Mouse (Mus musculus) CH12.LX (cell line): ENCODE results near the gene Gzmm. TPM values are rescaled to one million over a fixed set of nuclear protein-coding genes. Genes with fewer than 3 reads are reported as not detected.

Source experiments
- DNase-seq: peaks from one replicate; pipeline ENCODE4 v3.0.0-alpha.2; 2013; ENCODE audit errors: extremely low read depth
- H3K27ac ChIP-seq: 2 replicates; pipeline ENCODE4 v1.5.1; 2012; ENCODE audit warnings: low read depth, mild to moderate bottlenecking, control low read depth, moderate library complexity; ENCODE audit not compliant: insufficient read depth
- H3K27me3 ChIP-seq: replicated peaks from 2 replicates; pipeline ENCODE3; 2012; ENCODE audit warnings: inconsistent platforms
- H3K36me3 ChIP-seq, 2 experiments: replicated peaks in 1 of 2; 2 replicates each; pipeline versions ENCODE3 to v1.6.1; 2012; ENCODE audit warnings: inconsistent platforms in 1 of 2, low read length in 1 of 2, mild to moderate bottlenecking in 1 of 2, mixed read lengths in 1 of 2, moderate library complexity in 1 of 2; ENCODE audit not compliant: control insufficient read depth in 1 of 2, insufficient read depth in 1 of 2
- H3K4me1 ChIP-seq, 2 experiments: 2 replicates each; pipeline ENCODE4 v1.6.1; 2012; ENCODE audit warnings: inconsistent platforms in 1 of 2, moderate library complexity in 1 of 2; ENCODE audit not compliant: insufficient read depth in 2 of 2, control insufficient read depth in 1 of 2
- H3K4me2 ChIP-seq: 2 replicates; pipeline ENCODE4 v1.6.1; 2012; ENCODE audit warnings: low read depth, mild to moderate bottlenecking, control low read depth; ENCODE audit not compliant: poor library complexity, insufficient read depth, severe bottlenecking
- H3K4me3 ChIP-seq, 3 experiments: fragments of 150-350 bp in 1 of 3; sonication (generic) in 1 of 3; replicated peaks in 1 of 3; 2 replicates each; pipeline versions ENCODE3 to v1.5.1; 2011 to 2012; ENCODE audit warnings: low read depth in 2 of 3, low read length in 2 of 3, mild to moderate bottlenecking in 2 of 3, moderate library complexity in 2 of 3, control low read depth in 1 of 3, improper control_type of control experiment in 1 of 3, inconsistent platforms in 1 of 3, mixed read lengths in 1 of 3; ENCODE audit not compliant: poor library complexity in 1 of 3
- H3K79me2 ChIP-seq: replicated peaks from 2 replicates; pipeline ENCODE4 v1.6.1; 2012; ENCODE audit warnings: mild to moderate bottlenecking, moderate library complexity; ENCODE audit not compliant: control insufficient read depth, poor library complexity, insufficient read depth, severe bottlenecking; ENCODE audit errors: extremely low read depth
- H3K9ac ChIP-seq: 2 replicates; pipeline ENCODE4 v1.6.1; 2012; ENCODE audit warnings: low read depth, mild to moderate bottlenecking, control low read depth, moderate library complexity; ENCODE audit not compliant: insufficient read depth
- H3K9me3 ChIP-seq: replicated peaks from 2 replicates; pipeline ENCODE3; 2012; ENCODE audit warnings: low read length, inconsistent platforms, mixed read lengths
- BHLHE40 ChIP-seq: IDR thresholded peaks from 2 replicates; pipeline ENCODE4 v1.6.1; 2011; ENCODE audit warnings: mild to moderate bottlenecking, low read depth, low read length, improper control_type of control experiment
- CHD2 ChIP-seq: IDR thresholded peaks from 2 replicates; pipeline ENCODE4 v1.6.1; 2011; ENCODE audit warnings: low read length, improper control_type of control experiment
- E2F4 ChIP-seq: IDR thresholded peaks from 2 replicates; pipeline ENCODE4 v1.6.1; 2011; ENCODE audit warnings: low read depth, low read length, improper control_type of control experiment; ENCODE audit not compliant: insufficient replicate concordance
- EP300 ChIP-seq: IDR thresholded peaks from 2 replicates; pipeline ENCODE4 v1.6.1; 2011; ENCODE audit warnings: low read length, improper control_type of control experiment
- GABPA ChIP-seq: IDR thresholded peaks from 2 replicates; pipeline ENCODE4 v1.6.1; 2012; ENCODE audit warnings: low read depth, low read length, improper control_type of control experiment, inconsistent platforms; ENCODE audit not compliant: insufficient replicate concordance
- HCFC1 ChIP-seq: IDR thresholded peaks from 2 replicates; pipeline ENCODE4 v1.6.1; 2012; ENCODE audit warnings: low read depth, mild to moderate bottlenecking, inconsistent platforms, low read length, improper control_type of control experiment
- IRF4 ChIP-seq: IDR thresholded peaks from 2 replicates; pipeline ENCODE4 v1.6.1; 2014; ENCODE audit warnings: low read depth, mild to moderate bottlenecking, inconsistent platforms, low read length, improper control_type of control experiment
- JUN ChIP-seq: IDR thresholded peaks from 2 replicates; pipeline ENCODE4 v1.6.1; 2011; ENCODE audit warnings: low read depth, mild to moderate bottlenecking, low read length, improper control_type of control experiment, moderate library complexity; ENCODE audit not compliant: insufficient read depth
- MEF2A ChIP-seq: IDR thresholded peaks from 2 replicates; pipeline ENCODE4 v1.6.1; 2014; ENCODE audit warnings: low read depth, mild to moderate bottlenecking, inconsistent platforms, low read length, improper control_type of control experiment, borderline replicate concordance
- MXI1 ChIP-seq: IDR thresholded peaks from 2 replicates; pipeline ENCODE4 v1.6.1; 2011; ENCODE audit warnings: mild to moderate bottlenecking, low read depth, low read length, improper control_type of control experiment
- NELFE ChIP-seq: IDR thresholded peaks from 2 replicates; pipeline ENCODE4 v1.6.1; 2011; ENCODE audit warnings: low read depth, low read length, improper control_type of control experiment
- NRF1 ChIP-seq: IDR thresholded peaks from 2 replicates; pipeline ENCODE4 v1.6.1; 2014; ENCODE audit warnings: low read depth, mild to moderate bottlenecking, inconsistent platforms, low read length, improper control_type of control experiment, moderate library complexity
- PAX5 ChIP-seq: IDR thresholded peaks from 2 replicates; pipeline ENCODE4 v1.6.1; 2012; ENCODE audit warnings: low read length, inconsistent platforms, mixed read lengths
- POLR2AphosphoS2 ChIP-seq: IDR thresholded peaks from 2 replicates; pipeline ENCODE4 v1.6.1; 2011; ENCODE audit warnings: low read depth, low read length, improper control_type of control experiment
- RAD21 ChIP-seq: IDR thresholded peaks from 2 replicates; pipeline ENCODE4 v1.6.1; 2011; ENCODE audit warnings: low read depth, mild to moderate bottlenecking, low read length, improper control_type of control experiment, moderate library complexity
- RCOR1 ChIP-seq: conservative IDR thresholded peaks from 2 replicates; pipeline ENCODE4 v1.6.1; 2012; ENCODE audit warnings: low read depth, mild to moderate bottlenecking, inconsistent platforms, low read length, improper control_type of control experiment
- SIN3A ChIP-seq: IDR thresholded peaks from 2 replicates; pipeline ENCODE4 v1.6.1; 2012; ENCODE audit warnings: low read length, improper control_type of control experiment, inconsistent platforms
- SMC3 ChIP-seq: IDR thresholded peaks from 2 replicates; pipeline ENCODE4 v1.6.1; 2011; ENCODE audit warnings: low read depth, low read length, improper control_type of control experiment
- TCF12 ChIP-seq: IDR thresholded peaks from 2 replicates; pipeline ENCODE4 v1.6.1; 2014; ENCODE audit warnings: low read depth, mild to moderate bottlenecking, inconsistent platforms, low read length, improper control_type of control experiment
- UBTF ChIP-seq: IDR thresholded peaks from 2 replicates; pipeline ENCODE4 v1.6.1; 2012; ENCODE audit warnings: low read depth, mild to moderate bottlenecking, inconsistent platforms, low read length, improper control_type of control experiment, moderate library complexity
- ZKSCAN1 ChIP-seq: IDR thresholded peaks from 2 replicates; pipeline ENCODE4 v1.6.1; 2012; ENCODE audit warnings: low read depth, inconsistent platforms, low read length, improper control_type of control experiment, borderline replicate concordance
- ZNF384 ChIP-seq: IDR thresholded peaks from 2 replicates; pipeline ENCODE4 v1.6.1; 2012; ENCODE audit warnings: low read depth, low read length, improper control_type of control experiment, inconsistent platforms
- dilution Hi-C: fragments of 300-500 bp; cut with MboI; formaldehyde crosslinking; loops from 2 replicates; pipeline ENCODE4 v1.14.3; 2020; ENCODE audit warnings: low sequenced_read_pairs; ENCODE audit not compliant: extremely low pct_unique_long_range_greater_than_20kb, extremely low pct_ligation_motif_present
- in situ Hi-C: fragments of 300-500 bp; cut with MboI; formaldehyde crosslinking; loops from 3 replicates; pipeline ENCODE4 v1.14.3; 2019; ENCODE audit warnings: low sequenced_read_pairs, low pct_ligation_motif_present, low pct_unique_long_range_greater_than_20kb, mixed read lengths
- polyA plus RNA-seq: library from polyadenylated mRNA; unstranded; fragments of >175 nt; gene quantifications from 2 replicates; pipeline ENCODE4 v1.2.1, GENCODE M21; 2012; ENCODE audit warnings: low read depth; ENCODE audit not compliant: insufficient read length
- total RNA-seq, 2 experiments: library from RNA; depleted of rRNA; stranded (reverse); fragments of 300-350 nt in 1 of 2; fragments of >200 nt in 1 of 2; gene quantifications; 2 replicates each; pipeline ENCODE4 v1.2.3; 2012 to 2014

Gene Gzmm
- total and polyA plus RNA-seq, 3 experiments, result 0.17 to 0.73 (median 0.59) TPM

GRCm38 (mm10) chr10:79664131-79664665 is 24.6 kb upstream of the Gzmm start, which contains the start of gene Madcam1 (continued):
- TF ChIP-seq TCF12, result peak; percentile 73; the same call in 1 of the 2 replicates
- TF ChIP-seq NRF1, result peak; percentile 36; the same call in 1 of the 2 replicates
- peak; percentile 69 for TF ChIP-seq SIN3A
- TF ChIP-seq PAX5, result no peak
- no peak for TF ChIP-seq GABPA
- TF ChIP-seq RCOR1, result peak; percentile 50; the same call in 1 of the 2 replicates
- no peak for TF ChIP-seq IRF4
- TF ChIP-seq JUN, result no peak
- peak; percentile 26 for TF ChIP-seq MXI1
- peak; percentile 62; the same call in 1 of the 2 replicates for TF ChIP-seq CHD2
- peak; percentile 65 for TF ChIP-seq NELFE
- TF ChIP-seq ZNF384, result no peak
- 0 out of 2 replicates have a peak, but pooled peaks have one; percentile 27 for TF ChIP-seq BHLHE40
- TF ChIP-seq RAD21, result peak; percentile 34
- 0 out of 2 replicates have a peak, but pooled peaks have one; percentile 40 for TF ChIP-seq POLR2AphosphoS2
- peak; percentile 39; the same call in 1 of the 2 replicates for TF ChIP-seq MEF2A
- TF ChIP-seq HCFC1, result no peak
- TF ChIP-seq ZKSCAN1, result no peak
- TF ChIP-seq EP300, result peak; percentile 47; the same call in 1 of the 2 replicates

DNA sequence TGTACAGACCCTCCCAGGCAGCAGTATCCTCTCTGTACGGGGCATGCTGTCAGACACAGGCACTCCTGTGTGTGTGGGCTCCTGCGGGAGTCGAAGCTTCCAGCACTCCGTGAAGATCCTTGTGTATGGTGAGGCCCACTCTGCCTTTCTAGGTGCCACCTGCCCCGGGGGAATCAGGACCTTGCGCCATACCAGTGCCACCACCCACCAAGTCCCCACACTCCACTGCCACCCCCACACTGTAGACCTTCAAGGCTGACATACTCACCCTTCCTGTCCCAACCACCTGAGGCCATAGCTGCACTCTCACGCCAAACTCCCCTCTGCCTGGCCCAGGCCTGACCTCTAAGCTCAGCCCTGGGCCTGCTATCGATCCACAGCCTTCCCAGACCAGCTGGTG is 23.8 kb upstream of the Gzmm start:
- no peaks in the 10 kb centered on the region for H3K27me3 ChIP-seq
- H3K4me2 ChIP-seq, result peak overlapping the region; percentile 65
- H3K4me1 ChIP-seq, result peaks cover 31 to 59% of the 10 kb centered on the region in 2 experiments
- H3K9me3 ChIP-seq, result no peaks in the 10 kb centered on the region
- in situ Hi-C loops, result no loop called here
- H3K79me2 ChIP-seq, result peaks cover 5% of the 10 kb centered on the region; the same call in 1 of the 2 replicates
- no peak for DNase-seq
- dilution Hi-C loops, result no loop called here
- H3K36me3 ChIP-seq, result peaks cover 0 to 25% of the 10 kb centered on the region in 2 experiments
- H3K4me3 ChIP-seq, result peak overlapping the region; percentile 59 to 78 (median 69)
- H3K27ac ChIP-seq, result peak overlapping the region; percentile 52
- TF ChIP-seq RAD21, result no peak
- TF ChIP-seq UBTF, result no peak
- no peak for TF ChIP-seq POLR2AphosphoS2
- TF ChIP-seq E2F4, result no peak
- TF ChIP-seq NRF1, result no peak
- no peak for TF ChIP-seq SIN3A
- no peak for TF ChIP-seq SMC3
- peak overlapping the region; percentile 71 for H3K9ac ChIP-seq
